Mouse (Mus musculus) CH12.LX (cell line): ENCODE results near the gene Pdha1.

Experiments
- CTCF ChIP-seq, 2 experiments: IDR thresholded peaks in 1 of 2; conservative IDR thresholded peaks in 1 of 2; 2 replicates each; pipeline ENCODE4 v1.5.1; 2011 to 2012; ENCODE audit warnings: low read depth in 2 of 2, low read length in 2 of 2, improper control_type of control experiment in 1 of 2, inconsistent platforms in 1 of 2, mild to moderate bottlenecking in 1 of 2, moderate library complexity in 1 of 2
- EP300 ChIP-seq: IDR thresholded peaks from 2 replicates; pipeline ENCODE4 v1.6.1; 2011; ENCODE audit warnings: low read length, improper control_type of control experiment
- IRF4 ChIP-seq: IDR thresholded peaks from 2 replicates; pipeline ENCODE4 v1.6.1; 2014; ENCODE audit warnings: low read depth, mild to moderate bottlenecking, inconsistent platforms, low read length, improper control_type of control experiment
- MAX ChIP-seq: IDR thresholded peaks from 2 replicates; pipeline ENCODE4 v1.6.1; 2011; ENCODE audit warnings: low read length, improper control_type of control experiment
- MAZ ChIP-seq: IDR thresholded peaks from 2 replicates; pipeline ENCODE4 v1.6.1; 2012; ENCODE audit warnings: low read depth, mild to moderate bottlenecking, inconsistent platforms, low read length, improper control_type of control experiment, moderate library complexity
- TCF12 ChIP-seq: IDR thresholded peaks from 2 replicates; pipeline ENCODE4 v1.6.1; 2014; ENCODE audit warnings: low read depth, mild to moderate bottlenecking, inconsistent platforms, low read length, improper control_type of control experiment
- USF1 ChIP-seq: IDR thresholded peaks from 2 replicates; pipeline ENCODE4 v1.6.1; 2014; ENCODE audit warnings: low read depth, mild to moderate bottlenecking, inconsistent platforms, low read length, improper control_type of control experiment

DNA sequence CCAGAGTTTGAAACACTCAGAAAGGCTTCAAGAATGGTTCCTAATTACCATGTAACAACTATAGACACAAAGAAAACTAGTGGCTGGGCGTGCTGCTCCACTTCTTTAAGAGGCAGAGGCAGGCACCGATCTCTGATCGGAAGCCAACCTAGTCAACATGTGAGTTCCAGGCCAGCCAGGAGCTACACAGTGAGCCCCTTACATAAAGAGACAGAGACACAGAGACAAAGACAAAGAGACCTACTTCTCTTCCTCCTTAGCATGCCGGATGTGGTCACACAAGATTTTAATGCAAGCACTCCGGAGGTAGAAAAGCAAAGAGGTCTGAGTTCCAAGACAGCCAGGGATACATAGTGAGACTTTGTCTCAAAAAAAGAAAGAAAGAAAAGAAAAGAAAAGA is 2.1 kb downstream of the Pdha1 start:
- no peak for TF ChIP-seq USF1
- 0 out of 2 replicates have a peak, but pooled peaks have one; percentile 13 for TF ChIP-seq TCF12
- no peak for TF ChIP-seq MAX
- no peak for TF ChIP-seq MAZ
- TF ChIP-seq CTCF (conservative IDR thresholded peaks at IDR 0.05 in 1 of 2, IDR thresholded peaks at IDR 0.05 in 1 of 2; ENCODE audit: low read depth in 2 of 2, low read length in 2 of 2) = no peak
- no peak for TF ChIP-seq IRF4
- no peak for TF ChIP-seq EP300
